Mouse (Mus musculus) frontal cortex, adult 2 months (tissue): ENCODE results near the gene Il6st. TPM values are rescaled to one million over a fixed set of nuclear protein-coding genes. Genes with fewer than 3 reads are reported as not detected.

Experiments used
- DNase-seq, 2 experiments: peaks; one replicate each; pipeline ENCODE4 v3.0.0; 2022; ENCODE audit warnings: low spot score in 1 of 2; ENCODE audit errors: extremely low spot score in 1 of 2
- polyA plus RNA-seq: library from polyadenylated mRNA; depleted of rRNA; stranded (reverse); fragments of >200 nt; gene quantifications from 2 replicates; pipeline ENCODE4 v1.2.3, GENCODE M21; 2012

The Il6st gene
- polyA plus RNA-seq, 1 experiment, result 27.2 TPM

GRCm38 (mm10) chr13:112479032-112479431, 15.2 kb downstream of the Il6st start:
- DNase-seq, result no peak

- DNase-seq, result no peak
Observed at GRCm38 (mm10) chr13:112479926-112480325, 16.1 kb downstream of the Il6st start.

- DNase-seq, result no peak
Observed at GRCm38 (mm10) chr13:112482525-112482924, 18.7 kb downstream of the Il6st start.

GRCm38 (mm10) chr13:112483015-112483414, 19.1 kb downstream of the Il6st start:
- DNase-seq, result no peak

- no peak for DNase-seq
Observed at GRCm38 (mm10) chr13:112486236-112486635, 22.4 kb downstream of the Il6st start.

GRCm38 (mm10) chr13:112486676-112487075, 22.8 kb downstream of the Il6st start:
- no peak for DNase-seq

- no peak for DNase-seq
Observed at GRCm38 (mm10) chr13:112490036-112490435, 26.2 kb downstream of the Il6st start.

- DNase-seq, result no peak
Observed at GRCm38 (mm10) chr13:112491636-112492284, 27.9 kb downstream of the Il6st start.

GRCm38 (mm10) chr13:112492285-112492678, 28.4 kb downstream of the Il6st start:
- DNase-seq, result no peak

GRCm38 (mm10) chr13:112494590-112494989, 30.7 kb downstream of the Il6st start:
- no peak for DNase-seq

GRCm38 (mm10) chr13:112500027-112500426, 36.2 kb downstream of the Il6st start:
- DNase-seq, result no peak

GRCm38 (mm10) chr13:112500466-112500865, 36.6 kb downstream of the Il6st start:
- no peak for DNase-seq

- DNase-seq, result no peak
Observed at GRCm38 (mm10) chr13:112503846-112504245, 40.0 kb downstream of the Il6st start.

GRCm38 (mm10) chr13:112505436-112505835, 41.6 kb downstream of the Il6st start:
- DNase-seq, result no peak

- DNase-seq, result peak in 1 of 2 experiments; percentile 39
Observed at GRCm38 (mm10) chr13:112506766-112507165, 42.9 kb downstream of the Il6st start.

GRCm38 (mm10) chr13:112507691-112508090, 43.8 kb downstream of the Il6st start:
- no peak for DNase-seq

- no peak for DNase-seq
Observed at GRCm38 (mm10) chr13:112508487-112508886, 44.6 kb downstream of the Il6st start.

GRCm38 (mm10) chr13:112509465-112509864, 45.6 kb downstream of the Il6st start:
- DNase-seq, result peak; percentile 19 to 74

- peak in 1 of 2 experiments; percentile 42 for DNase-seq
Observed at GRCm38 (mm10) chr13:112510437-112511212, 46.8 kb downstream of the Il6st start.

- DNase-seq, result no peak
Observed at GRCm38 (mm10) chr13:112511261-112511660, 47.4 kb downstream of the Il6st start.

- no peak for DNase-seq
Observed at GRCm38 (mm10) chr13:112511810-112512209, 47.9 kb downstream of the Il6st start.

GRCm38 (mm10) chr13:112512824-112513223, 49.0 kb downstream of the Il6st start:
- DNase-seq, result no peak
